Mouse (Mus musculus) erythroblast, embryonic 14.5 days (primary cell): ENCODE measurements around the gene Pex13.

Source experiments
- GATA1 ChIP-seq: IDR thresholded peaks from 2 replicates; pipeline ENCODE4 v1.6.1; 2012; ENCODE audit warnings: low read length, inconsistent platforms, mixed read lengths
- TAL1 ChIP-seq: IDR thresholded peaks from 3 replicates; pipeline ENCODE4 v1.6.1; 2012; ENCODE audit warnings: low read length, inconsistent platforms, mixed read lengths

GRCm38 (mm10) chr11:23647835-23648234 lies 17.9 kb downstream of the Pex13 start:
- TF ChIP-seq TAL1 = no peak
- no peak for TF ChIP-seq GATA1
